Mouse (Mus musculus) spleen, embryonic (tissue): ENCODE measurements around the gene 1700029P11Rik.

Experiments used
- CTCF ChIA-PET: fragments of 350-600 bp; sonication (Branson Sonifier 250); formaldehyde crosslinking; loops from one replicate; lab custom pipeline; 2022; lab: Charles Lee

Gene 1700029P11Rik

GRCm38 (mm10) chr15:81980321-81980720 lies at the start of gene 1700029P11Rik:
1700029P11Rik (plus strand) TSS chr15:81980540.
- CTCF ChIA-PET: no interaction called here

GRCm38 (mm10) chr15:81932951-81933470 lies 47.3 kb upstream of the 1700029P11Rik start:
- CTCF ChIA-PET: interaction anchor here (0.6 kb wide), 2 partner anchors 57 to 516 kb away, joined by 3 read pairs; no protein-coding TSS in a partner anchor

- CTCF ChIA-PET: interaction anchor here (0.6 kb wide), 2 partner anchors 56 to 517 kb away, joined by 3 read pairs; no protein-coding TSS in a partner anchor
Measured at GRCm38 (mm10) chr15:81933986-81934385, 46.4 kb upstream of the 1700029P11Rik start.

GRCm38 (mm10) chr15:81935869-81936637 lies 44.3 kb upstream of the 1700029P11Rik start:
- CTCF ChIA-PET: interaction anchor here (0.7 kb wide), 1 partner anchor 1493 kb away, joined by 3 read pairs; no protein-coding TSS in a partner anchor

GRCm38 (mm10) chr15:81936679-81937078 lies 43.7 kb upstream of the 1700029P11Rik start, which contains the start of gene Csdc2:
Csdc2 (plus strand) TSS chr15:81936759.
- CTCF ChIA-PET: interaction anchor here (0.7 kb wide), 1 partner anchor 1493 kb away, joined by 3 read pairs; no protein-coding TSS in a partner anchor

GRCm38 (mm10) chr15:81937098-81937972 lies 43.0 kb upstream of the 1700029P11Rik start:
- CTCF ChIA-PET: interaction anchor here (0.6 to 1.4 kb wide), 2 partner anchors 12 to 294 kb away, joined by 3 to 4 read pairs; no protein-coding TSS in a partner anchor

- CTCF ChIA-PET: interaction anchor here (1.4 kb wide), 1 partner anchor 13 kb away, joined by 3 read pairs; no protein-coding TSS in a partner anchor
Measured at GRCm38 (mm10) chr15:81938246-81938645, 42.1 kb upstream of the 1700029P11Rik start.

- CTCF ChIA-PET: interaction anchor here (1.4 kb wide), 1 partner anchor 14 kb away, joined by 3 read pairs; no protein-coding TSS in a partner anchor
Measured at GRCm38 (mm10) chr15:81939157-81939715, 41.1 kb upstream of the 1700029P11Rik start.

GRCm38 (mm10) chr15:81939774-81940173 lies 40.6 kb upstream of the 1700029P11Rik start:
- CTCF ChIA-PET: no interaction called here

- CTCF ChIA-PET: no interaction called here
Measured at GRCm38 (mm10) chr15:81940219-81940618, 40.1 kb upstream of the 1700029P11Rik start.

- CTCF ChIA-PET: no interaction called here
Measured at GRCm38 (mm10) chr15:81941010-81941409, 39.3 kb upstream of the 1700029P11Rik start.

GRCm38 (mm10) chr15:81943176-81943749 lies 37.1 kb upstream of the 1700029P11Rik start:
- CTCF ChIA-PET: interaction anchor here (0.6 to 0.7 kb wide), 2 partner anchors 116 to 206 kb away, joined by 3 read pairs; no protein-coding TSS in a partner anchor

- CTCF ChIA-PET: no interaction called here
Measured at GRCm38 (mm10) chr15:81949076-81949475, 31.3 kb upstream of the 1700029P11Rik start.

- CTCF ChIA-PET: interaction anchor here (0.6 kb wide), 1 partner anchor 116 kb away, joined by 5 read pairs; no protein-coding TSS in a partner anchor
Measured at GRCm38 (mm10) chr15:81949476-81950131, 30.7 kb upstream of the 1700029P11Rik start.

- CTCF ChIA-PET: no interaction called here
Measured at GRCm38 (mm10) chr15:81950716-81951115, 29.6 kb upstream of the 1700029P11Rik start.

- CTCF ChIA-PET: no interaction called here
Measured at GRCm38 (mm10) chr15:81951159-81951558, 29.2 kb upstream of the 1700029P11Rik start.

GRCm38 (mm10) chr15:81952310-81952709 lies 28.0 kb upstream of the 1700029P11Rik start:
- CTCF ChIA-PET: no interaction called here

GRCm38 (mm10) chr15:81954151-81954583 lies 26.2 kb upstream of the 1700029P11Rik start:
- CTCF ChIA-PET: no interaction called here

GRCm38 (mm10) chr15:81954716-81955115 lies 25.6 kb upstream of the 1700029P11Rik start:
- CTCF ChIA-PET: no interaction called here

- CTCF ChIA-PET: interaction anchor here (0.5 kb wide), 1 partner anchor 23 kb away, joined by 5 read pairs; no protein-coding TSS in a partner anchor
Measured at GRCm38 (mm10) chr15:81955414-81955813, 24.9 kb upstream of the 1700029P11Rik start.
